Mouse (Mus musculus) thymus, adult 18-20 months (tissue): ENCODE results near the gene Neu2.
"Not testable (repeated sequence)": the region's sequence is repeated elsewhere in the genome, so short reads cannot be mapped to it uniquely, and the experiment has no call there.

Source experiments
- DNase-seq, 2 experiments: peaks; one replicate each; pipeline ENCODE4 v3.0.0; 2022; ENCODE audit warnings: mixed read lengths in 2 of 2

Neu2 gene

DNA sequence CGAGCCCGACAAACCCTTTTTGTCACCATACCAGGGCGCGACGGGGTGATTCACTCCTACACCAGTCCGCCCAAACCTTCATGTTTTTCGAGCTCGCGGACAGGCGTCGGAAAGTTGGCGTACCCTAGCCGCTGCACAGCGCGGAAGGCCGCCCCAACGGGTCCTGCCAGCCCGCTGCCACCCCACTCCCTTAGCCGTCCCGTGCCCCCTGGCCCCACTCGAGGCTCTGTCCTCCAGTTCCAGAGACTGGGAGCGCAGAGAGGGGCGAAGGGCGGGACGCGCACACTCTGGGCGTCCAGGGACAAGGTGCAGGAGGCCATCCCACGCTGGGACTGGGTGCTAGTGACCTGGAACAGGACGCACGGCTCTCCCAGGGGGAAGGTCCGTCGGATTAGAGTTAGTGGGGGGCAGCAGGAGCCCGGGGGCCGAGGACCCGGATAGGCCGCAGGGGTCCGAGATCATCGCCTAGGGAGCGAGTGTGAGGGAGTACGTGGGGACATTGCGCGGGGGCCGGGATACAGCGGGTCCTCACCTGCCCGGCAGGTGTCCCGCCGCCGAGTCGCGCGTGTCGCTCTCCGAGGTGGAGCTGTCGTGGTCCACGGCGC lies at the start of gene Neu2:
Neu2 (plus strand) TSS at position 329 of the 605 bp plus-strand sequence.
- no peak for DNase-seq

DNA sequence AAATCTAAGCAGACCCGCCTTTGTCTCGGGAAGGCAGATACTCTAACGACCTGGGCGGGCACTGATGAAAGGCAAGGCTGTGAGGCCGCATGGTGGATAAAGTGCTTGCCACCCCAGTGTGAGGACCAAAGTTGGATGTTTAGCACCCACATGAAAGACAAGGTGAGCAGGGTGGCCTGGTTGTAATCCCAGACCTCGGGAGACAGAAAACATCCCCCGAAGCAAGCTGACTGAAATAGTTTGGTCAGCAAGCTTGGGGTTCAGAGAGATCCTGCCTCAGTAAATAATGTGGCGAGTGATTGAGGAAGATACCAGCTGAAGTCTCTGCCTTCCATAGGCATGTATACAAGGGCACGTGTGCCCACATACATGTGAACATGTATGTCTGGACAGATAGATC lies 42.2 kb upstream of the Neu2 start:
- no peak for DNase-seq

DNA sequence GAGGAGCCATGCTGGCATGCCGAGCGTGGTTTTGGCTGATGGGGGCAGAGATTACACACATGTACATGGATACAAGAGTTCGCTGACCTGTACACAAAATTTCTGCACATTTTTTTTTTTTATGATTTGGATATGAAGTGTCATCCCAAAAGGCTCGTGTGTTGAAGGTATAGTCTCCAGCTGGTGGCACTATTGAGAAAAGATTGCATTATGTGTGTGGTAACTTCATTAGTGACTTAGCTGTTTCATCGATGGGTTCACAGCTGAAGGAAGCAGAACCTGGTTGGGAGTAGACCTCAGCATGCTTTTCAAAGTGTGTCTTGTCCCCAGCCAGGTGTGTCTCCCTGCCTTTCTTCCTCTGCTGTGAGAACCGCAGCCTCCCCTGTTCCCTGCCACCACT lies 41.4 kb upstream of the Neu2 start:
- no peak for DNase-seq

DNA sequence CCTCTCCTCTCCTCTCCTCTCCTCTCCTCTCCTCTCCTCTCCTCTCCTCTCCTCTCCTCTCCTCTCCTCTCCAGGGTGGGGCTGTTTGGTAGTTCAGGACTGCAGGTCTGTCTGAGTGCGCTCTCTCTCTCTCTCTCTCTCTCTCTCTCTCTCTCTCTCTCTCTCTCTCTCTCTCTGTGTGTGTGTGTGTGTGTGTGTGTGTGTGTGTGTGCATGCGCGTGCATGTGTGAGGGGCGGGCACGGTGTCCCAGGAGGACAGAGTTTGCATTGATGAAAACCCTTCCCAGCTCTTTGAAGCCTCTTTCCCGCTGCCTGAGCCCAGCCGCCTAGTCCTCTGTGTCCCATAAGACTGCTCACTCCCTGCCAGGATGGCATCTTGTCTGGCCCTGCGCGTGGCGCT lies 39.7 kb upstream of the Neu2 start, which contains the start of gene Snorc:
Snorc (plus strand) TSS at position 301 of the 400 bp plus-strand sequence.
- not testable (repeated sequence) for DNase-seq

DNA sequence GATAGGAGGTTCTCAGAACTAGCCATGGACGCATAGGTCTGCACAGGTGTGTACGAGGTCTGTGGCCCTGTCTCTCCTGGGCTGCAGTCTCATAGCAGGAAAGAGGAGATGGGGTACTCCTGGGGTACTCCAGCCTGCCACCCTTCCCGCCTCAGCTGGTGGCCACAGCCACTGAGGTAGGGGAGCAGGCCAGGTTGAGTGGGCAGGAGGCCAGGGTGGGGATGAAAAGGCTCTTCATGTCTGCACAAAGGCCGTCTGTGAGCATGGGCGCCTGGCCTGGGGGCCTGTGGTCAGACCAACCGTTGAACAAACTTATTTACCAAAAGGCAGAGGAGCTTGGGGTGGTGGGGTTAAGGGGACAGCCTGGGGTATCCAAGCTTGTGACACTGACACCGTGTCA lies 37.8 kb upstream of the Neu2 start:
- DNase-seq: no peak

DNA sequence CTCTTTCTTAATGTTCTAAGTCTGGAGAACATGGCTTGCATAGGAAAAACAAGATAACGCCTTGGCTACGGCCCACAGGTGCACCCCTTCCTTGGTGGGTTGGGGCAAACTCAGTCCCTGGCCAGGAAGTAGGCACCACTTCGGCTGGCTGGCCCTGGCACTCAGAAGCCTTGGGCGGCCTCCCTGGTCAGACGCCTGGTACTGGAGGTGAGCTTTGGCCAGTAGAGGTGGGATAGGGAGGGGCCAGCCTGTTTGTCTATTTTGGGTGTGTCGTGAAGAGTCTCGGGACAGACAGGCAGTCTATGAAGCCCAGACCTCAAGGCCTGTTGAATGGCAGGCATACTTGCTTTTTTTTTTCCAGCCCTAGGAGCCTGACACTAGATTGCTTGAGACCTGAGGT lies 37.1 kb upstream of the Neu2 start:
- no peak for DNase-seq

DNA sequence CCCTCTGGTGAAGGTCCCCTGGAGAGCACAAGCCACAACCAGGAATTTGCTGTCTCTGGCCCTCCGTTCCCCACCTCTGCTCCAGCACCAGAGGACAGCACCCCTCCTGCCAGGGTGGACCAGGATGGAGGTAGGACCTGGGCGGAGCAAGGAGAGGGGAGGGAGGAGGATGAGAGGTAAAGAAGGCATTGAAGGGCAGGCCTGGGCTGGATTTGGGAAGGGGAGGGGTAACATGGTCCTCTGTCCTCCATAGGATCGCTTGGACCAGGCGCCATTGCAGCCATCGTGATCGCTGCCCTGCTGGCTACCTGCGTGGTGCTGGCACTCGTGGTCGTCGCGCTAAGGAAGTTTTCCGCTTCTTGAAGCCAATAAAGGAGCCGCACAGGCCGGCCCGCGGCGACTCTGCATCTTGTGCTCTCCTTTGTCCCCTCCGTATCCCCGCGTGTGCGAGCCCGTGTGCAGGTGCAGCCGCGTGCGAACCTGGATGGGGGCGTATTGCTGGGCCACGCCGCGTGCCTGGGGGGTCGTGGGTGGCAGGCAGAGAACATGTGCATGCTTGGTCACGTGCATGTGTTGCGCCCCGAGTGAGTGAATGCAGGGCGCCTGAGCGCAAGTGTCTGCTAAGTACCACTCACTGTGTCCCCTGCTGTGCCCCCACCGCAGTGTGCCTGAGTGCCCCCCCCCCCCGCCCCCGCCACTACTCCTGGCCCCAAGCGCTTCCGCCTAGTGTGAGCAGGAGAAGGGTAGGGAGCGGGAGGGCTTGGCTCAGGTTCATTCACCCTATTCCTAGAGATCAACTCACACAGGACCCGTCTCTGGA lies 34.4 kb upstream of the Neu2 start:
- no peak for DNase-seq

DNA sequence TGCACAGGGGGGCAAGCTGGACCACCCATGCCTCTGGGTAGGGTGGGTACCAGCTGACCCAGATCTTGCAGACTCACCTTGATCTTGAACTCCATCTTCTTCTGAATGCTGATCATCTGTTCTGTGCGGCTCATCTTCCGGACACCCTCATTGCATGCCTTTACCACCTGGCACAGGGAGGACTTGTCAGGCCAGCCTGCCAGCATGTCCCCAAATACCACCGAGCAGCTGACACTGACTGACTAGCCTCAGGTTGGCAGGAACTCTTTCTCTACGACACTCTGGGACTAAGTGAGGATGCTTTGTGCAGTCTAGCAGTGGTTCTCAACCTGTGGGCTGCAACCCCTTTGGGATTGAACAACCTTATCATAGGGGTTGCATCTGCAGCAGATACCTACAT lies 27.1 kb upstream of the Neu2 start:
- no peak for DNase-seq

DNA sequence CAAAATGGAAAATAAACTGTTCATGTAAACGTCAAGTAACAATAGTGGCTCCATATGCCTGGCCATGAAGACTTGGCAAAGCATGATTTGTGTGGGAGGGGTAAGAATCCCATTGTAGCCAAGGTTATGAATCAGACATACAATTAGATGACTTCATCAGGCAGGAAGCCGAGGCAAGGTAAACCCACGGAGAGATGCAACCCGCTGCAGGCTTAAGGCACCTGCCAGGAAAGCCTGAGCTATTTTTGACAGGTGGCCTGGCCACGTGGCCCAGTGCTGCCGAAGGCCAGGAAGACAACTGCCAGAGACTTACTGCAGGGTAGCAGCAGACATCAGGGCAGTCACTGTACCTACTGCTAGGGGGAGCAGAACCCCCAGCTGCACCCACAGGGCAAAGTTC lies 23.3 kb upstream of the Neu2 start:
- peak; percentile 16 to 19 for DNase-seq

DNA sequence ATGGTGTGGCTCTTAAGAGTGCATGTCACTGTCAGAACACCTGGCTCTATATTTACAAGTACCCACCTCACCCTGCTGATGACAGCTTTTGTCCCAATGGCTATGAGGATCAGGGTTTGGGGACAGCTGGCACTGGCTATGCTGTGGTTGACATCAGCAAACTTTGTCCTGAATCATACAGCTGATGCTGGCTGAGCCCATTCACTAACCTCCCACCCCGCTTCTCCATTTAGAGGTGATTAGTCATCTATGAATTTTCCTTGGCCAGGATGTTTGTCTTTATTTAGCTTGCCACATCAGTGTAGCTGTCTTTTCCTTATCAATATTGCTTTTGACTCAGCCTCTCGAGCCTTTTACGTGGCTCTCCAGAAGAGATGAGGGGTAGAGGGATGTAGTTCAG lies 17.4 kb upstream of the Neu2 start:
- no peak for DNase-seq

DNA sequence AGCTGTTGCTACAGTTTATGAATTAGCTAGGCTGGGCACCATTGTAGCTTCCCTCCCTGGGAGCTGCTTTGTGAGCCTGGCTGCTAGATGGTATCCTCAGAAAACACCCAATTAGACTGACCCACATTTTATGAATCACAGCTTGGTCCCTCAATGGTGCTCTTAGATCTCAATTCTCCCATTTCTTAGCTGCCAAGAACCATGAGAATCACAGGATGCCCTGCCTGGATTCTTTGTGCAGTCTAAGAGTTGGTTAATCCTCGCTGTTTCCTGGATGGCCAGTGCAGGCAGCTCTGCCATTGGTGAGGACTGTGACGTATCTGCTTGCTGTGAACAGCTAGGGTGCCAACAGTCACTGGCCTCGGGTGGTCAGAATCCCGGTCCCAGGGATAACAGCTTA lies 16.1 kb upstream of the Neu2 start:
- DNase-seq: no peak

DNA sequence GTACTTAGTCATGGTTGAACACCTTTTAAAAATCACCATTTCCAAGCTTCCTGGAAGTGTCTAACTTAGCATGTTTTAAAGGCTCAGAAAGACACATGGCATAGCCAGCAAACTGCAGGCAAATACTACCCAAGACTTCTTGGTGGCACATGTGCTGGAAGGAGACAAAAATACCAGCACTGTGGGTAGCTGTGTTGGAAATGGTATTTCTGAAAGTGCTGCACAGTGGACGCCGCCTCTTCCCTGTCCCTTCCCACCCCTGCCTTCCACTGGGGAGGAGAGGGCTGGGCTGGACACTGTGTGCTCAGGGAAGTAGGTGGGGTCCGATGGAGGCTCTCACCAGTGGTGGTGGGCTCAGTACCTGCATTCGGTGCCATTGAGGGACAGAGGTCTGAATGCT lies 4.2 kb upstream of the Neu2 start:
- no peak for DNase-seq

DNA sequence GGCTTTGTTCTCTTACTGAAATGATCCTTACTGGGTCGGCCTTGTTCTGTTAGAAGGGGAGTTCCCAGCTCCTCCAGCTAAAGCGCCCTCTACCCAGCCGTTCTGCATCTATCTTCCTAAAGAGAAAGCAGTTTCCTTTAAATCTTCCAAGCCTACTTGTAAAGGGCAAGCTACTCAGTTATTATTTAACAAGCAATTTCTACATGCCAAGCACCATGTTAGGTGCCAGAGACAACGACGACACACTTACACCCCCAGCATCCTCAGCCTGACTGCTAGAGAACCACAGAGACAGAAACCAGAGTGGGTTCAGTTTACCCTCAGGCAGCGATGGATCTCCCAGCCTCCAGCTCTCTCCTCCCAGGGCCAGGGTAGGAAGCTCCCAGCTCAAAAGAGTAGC lies 1.8 kb upstream of the Neu2 start:
- DNase-seq: no peak

DNA sequence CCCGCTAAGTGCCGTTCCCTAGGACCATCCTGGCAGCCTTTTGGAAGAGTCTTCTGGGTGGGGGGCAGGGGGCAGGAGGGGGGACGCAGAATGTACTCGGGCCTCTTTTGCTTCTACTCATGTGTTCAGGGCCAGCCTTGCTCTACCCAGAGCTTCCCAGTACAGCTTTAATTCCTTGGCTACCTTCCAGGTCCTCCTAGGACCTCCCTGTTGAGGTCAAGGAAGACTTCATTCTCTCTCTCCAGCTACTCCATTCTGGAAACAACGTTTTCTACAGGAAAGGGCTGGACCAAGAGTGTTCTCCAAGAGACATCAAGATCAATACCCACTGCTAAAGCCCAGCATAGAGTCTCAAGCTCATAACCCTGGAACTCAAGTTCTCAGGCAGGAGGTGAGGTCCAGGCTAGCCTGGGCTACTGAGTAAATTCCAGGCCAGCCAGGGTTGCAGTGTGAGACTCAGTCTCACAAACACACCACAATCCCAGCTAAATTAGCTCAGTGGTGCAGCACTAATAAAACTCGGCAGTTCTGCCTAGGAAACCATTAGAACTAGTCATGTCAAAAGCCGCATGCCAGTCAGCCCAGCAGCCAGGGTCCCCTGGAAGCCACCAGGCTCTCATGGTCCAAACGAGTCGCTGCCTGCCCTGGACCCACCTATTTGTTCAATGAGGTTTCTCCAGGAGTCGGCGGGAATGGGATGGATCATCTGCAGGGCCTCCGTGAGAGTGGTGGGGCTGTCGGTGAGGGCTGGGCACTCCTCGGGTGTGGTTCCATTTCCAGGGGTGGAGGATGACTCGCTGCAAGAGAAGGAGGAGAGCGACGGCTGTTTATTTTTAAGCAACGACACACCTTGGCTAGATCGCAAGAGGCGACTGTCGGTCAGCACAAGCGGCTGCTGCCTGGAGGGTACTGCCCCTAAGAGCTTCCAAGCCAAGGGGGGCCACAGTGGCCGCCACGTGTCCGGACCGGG lies 813 bp upstream of the Neu2 start:
- no peak for DNase-seq

DNA sequence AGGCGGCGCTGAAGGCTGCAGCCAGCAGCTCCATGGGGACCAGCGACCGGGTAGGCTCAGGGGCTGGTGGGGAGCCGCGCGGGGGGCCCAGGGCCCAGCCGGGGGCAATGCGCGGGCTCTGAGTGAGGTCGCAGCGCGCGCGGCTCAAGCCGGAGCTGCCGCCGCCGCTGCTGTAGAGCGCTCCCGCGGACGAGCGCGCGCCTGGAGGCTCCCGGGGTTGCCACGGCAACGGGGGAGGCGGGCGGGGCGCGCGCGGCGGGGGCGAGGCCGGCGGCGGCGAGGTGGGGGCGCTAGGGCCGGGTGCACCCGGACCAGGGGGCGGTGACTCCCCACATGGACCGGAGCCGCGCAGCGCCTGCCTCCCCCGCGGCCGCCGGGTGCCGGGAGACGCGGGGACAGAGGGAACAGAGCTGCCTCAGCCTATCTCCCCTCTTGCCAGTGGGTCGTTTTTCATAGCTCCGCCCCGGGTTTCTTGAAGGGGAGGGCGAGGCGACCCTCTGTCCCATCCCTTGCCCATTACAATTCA lies 540 bp downstream of the Neu2 start:
- DNase-seq: no peak

DNA sequence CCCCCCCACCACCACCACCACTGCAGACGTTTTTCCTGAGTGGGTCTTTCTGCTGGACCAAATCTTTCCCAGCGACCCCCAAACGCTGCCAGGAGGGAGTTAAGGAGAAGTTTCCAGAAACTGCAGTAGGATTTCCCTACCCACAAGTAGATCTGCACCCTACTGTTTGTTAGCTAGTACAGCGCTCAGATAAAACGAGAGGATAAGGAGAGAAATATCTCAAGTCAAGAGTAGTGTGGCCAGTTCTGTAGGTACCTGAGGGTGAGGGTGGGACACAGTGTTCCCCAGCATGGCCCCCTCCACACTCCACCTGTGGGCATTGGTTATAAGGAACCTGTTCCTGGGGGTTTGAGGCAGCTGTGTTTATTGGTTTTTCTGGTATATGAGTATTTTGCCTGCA lies 1.2 kb downstream of the Neu2 start:
- DNase-seq: no peak

DNA sequence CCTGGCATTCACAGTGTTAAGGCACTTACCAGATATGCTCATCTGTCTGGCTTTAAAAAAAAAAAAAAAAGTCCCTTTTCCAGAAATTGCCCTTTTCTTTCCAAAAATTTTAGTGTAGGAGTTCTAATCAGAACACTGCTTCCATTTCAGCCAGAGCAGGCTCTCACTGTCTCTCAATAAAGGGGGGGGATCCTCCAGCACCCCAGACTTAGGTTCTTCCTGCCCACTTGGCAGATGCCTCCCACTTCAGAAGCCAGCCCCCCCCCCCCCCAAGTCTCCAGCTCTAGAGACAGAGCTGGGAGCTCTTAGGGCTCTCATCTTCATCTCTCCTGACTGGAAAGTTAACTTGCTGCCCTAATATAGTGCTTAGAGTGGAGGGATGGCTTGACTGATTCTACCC lies 10.8 kb downstream of the Neu2 start:
- no peak for DNase-seq

DNA sequence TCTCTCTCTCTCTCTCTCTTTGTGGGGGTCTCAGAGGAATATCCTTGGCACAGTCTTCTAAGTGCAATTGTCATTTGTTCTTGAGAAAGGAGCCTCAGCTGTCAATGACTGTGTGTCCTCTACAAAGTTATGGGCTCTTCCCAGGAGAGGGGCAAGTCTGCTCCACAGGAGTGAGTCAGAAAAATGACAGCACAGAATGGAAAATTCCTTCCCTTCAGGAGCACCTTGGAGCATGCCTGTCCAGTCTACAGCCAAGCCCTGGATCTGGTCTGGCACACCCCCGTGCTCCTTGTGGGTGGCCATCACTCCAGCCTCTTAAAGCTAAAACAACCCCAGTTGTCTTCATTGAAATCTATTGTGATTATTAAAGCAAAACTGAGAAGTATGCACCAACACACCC lies 11.8 kb downstream of the Neu2 start:
- DNase-seq: no peak

DNA sequence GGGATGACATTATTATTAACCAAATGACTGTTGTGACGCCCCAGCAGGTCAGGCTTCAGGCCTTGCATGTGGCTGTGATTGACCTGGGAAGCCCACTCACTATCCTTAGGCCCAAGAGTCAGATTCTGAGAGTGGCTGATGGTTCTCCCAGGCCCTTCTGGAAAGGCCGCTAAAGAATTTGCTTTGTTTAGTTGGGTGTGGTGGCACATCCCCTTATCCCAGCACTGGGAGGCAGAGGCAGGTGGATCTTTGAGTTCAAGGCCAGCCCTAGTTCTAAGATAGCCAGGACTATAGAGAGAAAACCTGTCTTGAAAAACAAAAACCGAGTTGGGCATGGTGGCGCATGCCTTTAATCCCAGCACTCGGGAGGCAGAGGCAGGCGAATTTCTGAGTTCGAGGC lies 15.4 kb downstream of the Neu2 start:
- DNase-seq: no peak

DNA sequence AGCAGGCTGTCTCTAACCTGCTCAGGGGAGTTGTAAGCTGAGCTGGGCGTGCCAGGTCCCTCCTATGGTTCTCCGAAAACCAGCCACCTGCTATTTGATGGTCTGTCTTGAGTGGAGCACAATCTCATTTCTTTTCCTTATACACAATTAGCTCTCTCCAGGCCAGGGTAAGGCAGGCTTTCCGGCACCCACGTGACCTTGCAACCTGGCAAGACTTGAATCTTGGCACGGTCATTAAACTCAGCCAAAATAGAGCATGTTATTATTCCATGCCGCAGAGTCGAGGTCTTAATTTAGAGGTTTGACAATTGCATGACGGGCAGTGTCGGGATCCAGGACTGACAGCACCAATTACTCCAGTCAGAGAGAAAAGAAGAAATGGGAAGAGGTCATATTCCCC lies 17.5 kb downstream of the Neu2 start:
- no peak for DNase-seq

DNA sequence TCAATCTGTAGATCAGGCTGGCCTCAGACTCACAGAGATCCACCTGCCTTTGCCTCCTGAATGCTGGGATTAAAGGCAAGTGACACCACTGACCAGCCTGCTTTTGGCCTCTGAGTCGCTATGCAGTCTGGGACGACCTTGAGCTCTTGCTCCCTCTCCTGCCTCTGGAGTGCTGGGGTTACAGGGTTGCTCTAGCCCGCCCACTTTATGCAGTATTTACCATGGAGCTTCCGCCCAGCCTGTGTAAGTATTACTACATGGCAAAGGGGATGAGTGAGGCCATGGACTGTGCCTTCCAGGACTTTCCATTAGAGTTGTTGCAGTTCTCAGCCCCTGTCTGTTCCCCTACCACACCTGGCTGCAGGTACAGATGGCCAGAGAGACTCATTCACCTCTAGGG lies 22.7 kb downstream of the Neu2 start:
- no peak for DNase-seq

DNA sequence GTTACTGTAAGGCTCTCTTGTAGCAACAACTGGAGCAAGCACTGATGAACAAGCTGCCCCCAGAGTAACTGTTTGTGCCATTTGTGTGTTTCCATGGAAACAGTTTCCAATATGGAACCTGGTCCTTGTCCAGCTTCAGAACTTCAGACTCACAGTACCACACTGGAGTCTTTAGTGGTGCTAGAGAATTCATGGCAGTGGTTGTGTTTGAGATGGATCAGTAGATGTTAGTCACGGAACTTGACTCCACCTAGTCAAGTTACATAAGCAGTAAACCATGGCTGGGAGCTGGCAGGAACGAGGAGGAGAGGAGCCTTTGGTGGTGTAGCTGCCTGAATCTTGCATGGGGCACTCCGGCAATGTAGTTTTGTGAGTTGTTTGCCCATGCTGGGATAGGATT lies 24.4 kb downstream of the Neu2 start:
- DNase-seq: no peak

DNA sequence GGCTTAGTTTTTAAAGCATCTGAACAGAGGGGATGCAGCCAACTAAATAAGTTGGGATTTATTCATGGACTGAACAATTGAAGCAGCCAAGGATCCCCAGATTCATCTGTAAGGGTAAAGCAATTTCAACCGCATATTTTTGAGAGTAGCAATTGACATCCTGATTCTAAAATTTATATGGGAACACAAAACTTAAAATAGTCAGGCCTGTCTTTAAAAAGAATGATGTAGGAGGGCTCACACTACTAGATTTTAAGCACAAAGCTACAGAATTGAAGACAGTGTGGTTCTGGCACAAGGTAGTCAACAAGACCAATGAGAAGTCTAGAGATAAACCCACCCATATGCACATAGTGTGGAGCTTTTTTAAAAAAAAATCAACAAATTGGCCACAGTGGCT lies 27.3 kb downstream of the Neu2 start:
- DNase-seq: no peak
